Mouse (Mus musculus) gastrocnemius, adult 18-20 months (tissue): ENCODE data around the gene S100a8. TPM values are rescaled to one million over a fixed set of nuclear protein-coding genes. Genes with fewer than 3 reads are reported as not detected.
A peak's percentile ranks its signal among the peaks of the same experiment; 100 is the strongest.

ENCODE experiments used
- DNase-seq: peaks from one replicate; pipeline ENCODE4 v3.0.0; 2021; ENCODE audit warnings: low spot score
- total RNA-seq, 2 experiments: library from RNA; stranded (reverse); gene quantifications; 2 replicates each; pipeline ENCODE4 v1.2.3; 2021

The S100a8 gene
- total RNA-seq, 2 experiments from 2014 or later = not detected

DNA sequence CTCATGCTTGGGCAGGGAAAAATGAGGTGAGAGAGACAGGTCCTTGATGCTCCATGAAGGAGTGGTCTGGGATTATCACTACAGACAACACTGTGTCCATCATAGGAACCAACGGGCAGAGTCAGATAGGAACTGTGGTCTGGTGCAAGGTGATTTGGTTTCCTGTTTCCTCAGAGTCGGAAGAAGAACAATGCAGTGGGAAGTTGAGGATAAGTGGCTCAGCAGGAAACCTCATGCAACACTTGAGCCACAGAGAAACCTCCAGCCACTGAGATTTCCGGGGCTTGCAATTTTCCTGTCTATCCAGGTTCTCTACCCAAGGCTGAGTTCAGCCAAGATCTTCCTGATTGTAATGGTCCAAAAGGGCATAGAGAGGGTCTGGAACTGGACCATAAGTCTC lies 9.9 kb downstream of the S100a8 start:
- DNase-seq = no peak

- no peak for DNase-seq
Measured at GRCm38 (mm10) chr3:90683929-90684328, 15.2 kb downstream of the S100a8 start.

GRCm38 (mm10) chr3:90686835-90687234 lies 18.1 kb downstream of the S100a8 start:
- no peak for DNase-seq

DNA sequence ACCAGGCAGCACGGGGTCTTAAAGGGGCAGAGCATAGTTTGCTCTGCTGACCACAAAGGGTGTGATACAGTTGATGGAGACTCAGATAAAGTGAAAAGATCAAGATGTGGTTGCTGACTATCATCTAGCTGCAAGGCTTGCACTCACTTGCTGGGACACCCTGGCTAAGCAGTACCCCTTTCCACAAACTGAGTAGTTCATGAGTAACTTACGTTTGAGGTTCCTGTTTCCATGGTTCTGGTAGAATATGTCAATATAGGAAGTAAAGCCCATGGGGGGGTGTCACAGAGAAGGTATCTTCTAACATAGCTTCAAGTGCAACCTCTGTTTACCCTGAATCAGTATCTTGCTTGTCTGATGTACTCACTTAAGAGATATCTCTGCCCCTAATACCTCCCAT lies 24.7 kb downstream of the S100a8 start:
- DNase-seq = no peak

DNA sequence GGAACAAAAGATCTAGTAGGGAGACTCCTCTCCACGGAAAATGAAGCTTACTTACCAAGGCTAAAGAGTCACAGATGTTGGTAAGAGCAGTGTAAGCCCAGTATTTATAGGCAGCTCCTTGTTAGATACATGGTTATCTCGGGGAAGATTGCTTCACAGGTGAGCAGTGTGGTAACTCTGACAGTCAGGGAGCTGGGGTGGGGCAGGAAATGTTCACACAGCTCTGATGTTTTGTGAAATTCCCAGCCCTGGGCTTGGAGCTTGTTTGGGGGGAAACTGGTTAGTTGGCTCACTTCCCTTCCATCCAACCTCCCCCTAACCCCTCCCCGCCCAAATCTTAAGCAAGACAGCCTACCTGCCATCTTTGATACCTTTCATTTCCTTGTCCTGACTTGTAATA lies 26.8 kb downstream of the S100a8 start, which contains the start of gene S100a9:
Gene S100a9, minus strand, starts transcription at position 109 of the 400 bp plus-strand sequence.
- no peak for DNase-seq

- DNase-seq = no peak
Measured at GRCm38 (mm10) chr3:90702244-90702643, 33.5 kb downstream of the S100a8 start.

DNA sequence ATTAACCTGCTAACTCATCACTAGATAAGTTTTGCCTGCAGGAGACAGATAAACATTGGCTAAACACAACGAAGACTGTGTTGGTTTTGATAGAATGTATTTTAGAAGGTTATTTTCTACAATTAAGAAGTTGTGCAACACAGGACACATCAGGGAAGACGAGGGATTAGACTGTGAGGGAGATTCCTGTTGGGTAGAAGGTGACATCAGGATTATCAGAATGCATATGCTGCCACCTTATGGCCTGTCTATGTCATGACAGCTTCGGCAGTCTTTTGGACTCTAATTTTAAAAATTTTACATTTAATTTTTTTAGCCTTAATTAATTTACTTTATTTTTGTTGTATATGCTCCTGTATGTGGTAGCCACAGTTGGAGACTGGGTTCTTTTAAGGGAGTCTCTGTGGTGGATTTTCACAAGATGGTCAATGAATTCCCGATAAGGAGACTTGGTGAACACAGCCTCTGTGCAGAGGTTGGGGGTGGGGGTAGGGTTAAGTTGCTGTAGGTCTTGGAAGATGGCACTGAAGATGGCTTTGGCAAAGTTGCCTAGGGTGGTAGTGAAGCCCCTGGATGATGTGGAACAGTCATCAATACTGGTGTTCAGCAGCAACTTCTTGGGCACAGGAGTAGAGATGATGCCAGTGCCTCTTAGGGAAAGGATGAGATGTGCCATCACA lies 39.9 kb downstream of the S100a8 start:
- DNase-seq = peak; percentile 23

- DNase-seq = peak; percentile 74
Measured at GRCm38 (mm10) chr3:90709591-90710460, 41.0 kb downstream of the S100a8 start.

Other genes with a start within 250 kb of the S100a8 start
- gene Ints3, start 235.4 kb upstream of the S100a8 start, total RNA-seq = 10 to 100 TPM; 13.6 to 16.1 TPM
- 1 to 10 TPM; 6.0 to 7.1 TPM for gene Npr1, start 203.1 kb upstream of the S100a8 start, total RNA-seq
- 10 to 100 TPM; 25.2 to 26.7 TPM for gene Ilf2, start 192.9 kb upstream of the S100a8 start, total RNA-seq
- 10 to 100 TPM; 78.8 to 79.5 TPM for gene Snapin, start 177.9 kb upstream of the S100a8 start, total RNA-seq
- gene Chtop, start 159.5 kb upstream of the S100a8 start, total RNA-seq = 100 to 1,000 TPM in 1 of 2 experiments, 10 to 100 TPM in 1; 88.7 to 103 TPM
- 100 to 1,000 TPM; 205 to 220 TPM for gene S100a1, start 154.6 kb upstream of the S100a8 start, total RNA-seq
- gene S100a13, start 154.5 kb upstream of the S100a8 start, total RNA-seq = 10 to 100 TPM; 10.4 to 14.4 TPM
- under 1 TPM in 1 of 2 experiments, not detected in 1; 0.39 TPM for gene S100a14, start 142.1 kb upstream of the S100a8 start, total RNA-seq
- 10 to 100 TPM; 51.3 to 58.8 TPM for gene S100a16, start 131.7 kb upstream of the S100a8 start, total RNA-seq
- not detected for gene S100a3, start 108.4 kb upstream of the S100a8 start, total RNA-seq
- not detected for gene S100a2, start 78.7 kb upstream of the S100a8 start, total RNA-seq
- gene Gm42674, start 67.1 kb upstream of the S100a8 start, total RNA-seq = not detected
- 10 to 100 TPM; 10.1 to 17.7 TPM for gene S100a4, start 65.2 kb upstream of the S100a8 start, total RNA-seq
- gene S100a5, start 60.5 kb upstream of the S100a8 start, total RNA-seq = 1 to 10 TPM in 1 of 2 experiments, not detected in 1; 2.5 TPM
- gene S100a6, start 56.1 kb upstream of the S100a8 start, total RNA-seq = 100 to 1,000 TPM in 1 of 2 experiments, 10 to 100 TPM in 1; 63.5 to 106 TPM
- gene S100a7a, start 15.0 kb upstream of the S100a8 start, total RNA-seq = not detected
- gene S100a9, start 26.7 kb downstream of the S100a8 start, total RNA-seq = not detected
- gene Pglyrp4, start 57.9 kb downstream of the S100a8 start, total RNA-seq = not detected
- gene Gm5849, start 108.9 kb downstream of the S100a8 start, total RNA-seq = not detected